Mouse (Mus musculus) granulocyte monocyte progenitor cell, adult 5-6 weeks (primary cell): ENCODE results near the gene Pcbp3. TPM values are rescaled to one million over a fixed set of nuclear protein-coding genes. Genes with fewer than 3 reads are reported as not detected.
"Not testable (repeated sequence)": the region's sequence is repeated elsewhere in the genome, so short reads cannot be mapped to it uniquely, and the experiment has no call there.

Experiments
- ATAC-seq: replicated peaks from 2 replicates; pipeline ENCODE4 v1.8.0; 2016; ENCODE audit warnings: mild to moderate bottlenecking, moderate TSS enrichment, inconsistent platforms; ENCODE audit not compliant: poor library complexity, severe bottlenecking
- total RNA-seq, 2 experiments: library from RNA; stranded (forward) in 1 of 2; stranded (reverse) in 1 of 2; fragments of 200-712, 200-1000 nt in 1 of 2; fragments of >200 nt in 1 of 2; fragmentation: Nextera tagmentation in 1 of 2; gene quantifications; 2 replicates each; pipeline ENCODE4 v1.2.3; 2014 to 2017

Pcbp3 gene
- total RNA-seq, 2 experiments from 2014 or later = 9.8 to 16.1 TPM

DNA sequence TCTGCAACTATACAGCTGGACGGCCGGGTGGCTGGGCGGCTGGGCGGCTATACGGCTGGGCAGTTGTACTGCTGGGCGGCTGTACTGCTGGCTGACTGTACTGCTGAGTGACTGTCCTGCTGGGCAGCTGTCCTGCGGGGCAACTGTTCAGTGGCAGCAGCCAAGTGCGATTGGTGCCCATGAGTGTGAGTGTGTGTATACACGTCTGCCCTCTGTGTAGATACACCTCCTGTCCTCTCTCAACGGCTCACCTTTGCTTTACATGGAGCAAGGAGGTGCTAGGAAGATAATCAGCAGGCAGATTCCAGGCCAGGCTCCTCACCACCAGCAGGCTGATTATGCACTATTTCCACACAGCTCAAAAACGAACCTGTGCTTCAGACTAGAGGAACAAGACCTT is 152.2 kb downstream of the Pcbp3 start:
- ATAC-seq = no peak

DNA sequence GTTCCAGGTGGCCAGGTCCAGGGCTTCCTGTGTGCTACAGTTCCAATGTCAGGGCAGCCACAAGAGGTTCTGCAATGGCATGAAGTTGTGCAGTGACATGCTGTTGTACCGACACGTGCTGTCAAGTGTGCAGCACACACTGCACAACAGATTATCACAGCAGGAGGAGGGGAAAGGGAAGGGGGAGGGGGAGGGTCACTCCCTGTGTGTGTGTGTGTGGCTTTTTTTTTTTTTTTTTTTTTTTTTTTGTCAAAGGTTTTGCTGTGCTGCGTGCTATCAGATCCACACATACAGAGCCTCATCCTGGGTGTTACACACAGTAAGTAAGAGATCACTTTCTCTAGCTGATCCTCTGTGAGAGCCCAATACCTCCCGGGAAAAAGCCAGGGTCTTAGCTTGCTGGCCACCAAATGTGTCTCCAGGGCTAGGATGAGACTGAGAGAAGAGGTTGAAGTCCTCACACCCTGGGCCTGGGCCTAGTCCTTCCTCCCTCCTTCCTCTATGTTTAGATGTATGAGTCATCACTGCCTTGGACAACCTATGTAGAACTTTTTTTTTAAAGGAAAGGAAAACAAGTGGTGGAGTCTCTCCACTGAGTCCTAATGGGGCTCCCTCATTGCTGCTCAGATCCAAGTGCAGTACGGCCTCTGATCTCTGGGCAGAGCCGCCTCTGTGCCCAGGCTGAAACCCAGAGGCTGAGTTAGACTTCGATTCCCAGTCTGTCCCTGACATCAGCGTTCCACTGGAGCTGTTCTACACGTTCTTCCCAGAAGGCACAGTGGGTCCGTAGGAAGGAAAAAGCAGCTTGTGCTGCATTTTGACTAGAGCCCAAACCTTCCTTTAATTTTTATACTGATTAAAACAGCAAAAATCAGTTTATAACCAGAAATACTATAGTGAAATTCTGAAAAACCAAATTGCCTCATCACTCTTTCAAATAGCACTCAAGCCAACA is 153.0 kb downstream of the Pcbp3 start:
- ATAC-seq = no peak

DNA sequence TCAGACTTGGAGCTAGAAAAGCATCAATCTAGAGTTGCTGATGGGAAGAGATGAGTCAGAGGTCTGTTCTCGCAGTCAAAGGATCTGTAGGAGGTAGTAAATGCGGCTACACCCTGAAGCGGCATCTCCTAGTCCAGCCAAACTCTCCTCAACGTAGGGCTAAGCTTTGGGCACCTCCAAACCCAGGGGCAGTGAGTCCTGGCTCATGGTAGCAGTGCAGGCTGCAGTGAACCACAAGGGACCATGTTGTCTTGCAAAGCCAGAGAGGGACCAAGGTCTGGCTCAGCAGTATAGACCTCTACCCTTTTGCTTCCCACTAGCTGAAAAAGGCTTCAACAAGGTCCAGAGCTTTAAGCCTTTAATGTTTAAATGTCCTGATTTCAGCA is 159.2 kb downstream of the Pcbp3 start:
- no peak for ATAC-seq

- ATAC-seq = no peak
Measured at GRCm38 (mm10) chr10:76801841-76802499, 159.7 kb downstream of the Pcbp3 start.

DNA sequence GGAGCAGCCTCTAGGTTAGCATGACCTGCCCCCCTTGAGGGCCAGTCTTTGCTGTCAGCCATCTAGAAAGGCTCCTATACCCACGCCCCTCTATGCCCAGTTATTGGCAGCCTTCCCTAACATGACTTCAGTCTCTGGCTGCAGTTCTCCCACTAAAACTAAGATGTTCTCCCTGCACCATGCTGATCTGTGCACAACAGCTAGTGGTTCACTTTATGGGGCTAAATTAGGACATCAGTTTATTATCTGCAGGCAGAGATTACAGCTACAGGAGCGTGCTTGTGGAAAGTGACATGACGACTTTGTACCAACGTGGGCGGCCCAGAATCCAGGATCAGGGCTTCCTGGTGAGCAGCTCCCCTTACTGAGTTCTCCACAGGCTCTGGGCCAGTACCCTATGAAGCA is 160.4 kb downstream of the Pcbp3 start:
- no peak for ATAC-seq

DNA sequence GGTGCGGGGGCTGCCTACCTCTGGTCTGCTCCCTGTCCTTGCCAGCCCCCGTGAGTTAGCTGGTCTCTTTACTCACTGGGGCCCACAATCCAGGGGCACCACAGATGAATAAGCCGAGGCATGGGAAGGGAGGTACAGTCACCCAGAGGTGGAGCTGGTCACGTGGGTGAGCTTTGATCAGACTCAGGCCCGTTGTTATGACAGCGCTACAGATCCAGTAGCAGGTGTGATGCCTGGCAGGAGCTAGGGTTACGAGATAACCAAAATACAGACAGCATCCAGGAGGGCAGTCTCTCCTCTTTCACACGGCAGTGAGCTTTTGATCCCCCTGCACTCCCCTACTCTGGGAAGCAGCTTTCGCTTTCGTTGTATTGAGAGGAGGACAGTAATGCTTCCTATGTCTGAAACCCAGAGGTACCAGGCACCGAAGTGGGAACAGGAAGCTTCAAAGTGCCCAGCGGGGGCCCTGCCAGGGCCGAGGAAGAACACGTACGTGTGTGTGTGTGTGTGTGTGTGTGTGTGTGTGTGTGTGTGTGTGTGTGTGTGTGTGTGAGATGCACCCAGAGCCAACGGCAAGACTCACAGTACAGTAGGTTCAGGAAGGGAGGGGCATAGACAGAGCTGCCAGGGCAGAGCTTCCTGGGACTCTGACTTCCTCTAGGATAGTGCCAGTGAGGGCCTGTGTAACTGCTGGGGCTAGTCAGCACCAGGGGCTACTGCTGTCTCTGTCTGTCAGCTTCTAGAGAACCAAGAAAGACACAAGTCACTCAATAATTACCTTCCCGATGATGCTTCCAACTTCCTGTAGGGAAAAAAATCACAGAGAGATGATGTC is 162.7 kb downstream of the Pcbp3 start:
- peak; percentile 80 for ATAC-seq

DNA sequence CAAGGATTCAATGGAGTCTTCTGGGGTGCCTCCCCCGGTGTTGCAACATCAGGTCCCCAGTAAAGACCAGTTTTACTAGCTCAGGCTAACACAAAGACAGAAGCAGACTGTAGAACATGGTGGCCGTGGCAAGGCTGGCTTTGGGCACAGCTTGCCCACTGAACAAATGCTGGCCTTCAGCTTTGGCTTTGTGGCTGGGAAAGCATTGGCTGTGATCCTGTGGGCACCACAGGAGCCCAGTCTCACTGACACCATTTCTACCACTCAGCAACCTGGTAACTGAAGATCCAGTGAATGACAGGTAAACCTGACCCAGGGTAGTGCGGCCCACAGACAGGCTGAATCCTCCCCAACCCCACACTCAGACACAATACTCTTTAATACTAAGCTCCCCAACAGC is 167.6 kb downstream of the Pcbp3 start:
- ATAC-seq = no peak

DNA sequence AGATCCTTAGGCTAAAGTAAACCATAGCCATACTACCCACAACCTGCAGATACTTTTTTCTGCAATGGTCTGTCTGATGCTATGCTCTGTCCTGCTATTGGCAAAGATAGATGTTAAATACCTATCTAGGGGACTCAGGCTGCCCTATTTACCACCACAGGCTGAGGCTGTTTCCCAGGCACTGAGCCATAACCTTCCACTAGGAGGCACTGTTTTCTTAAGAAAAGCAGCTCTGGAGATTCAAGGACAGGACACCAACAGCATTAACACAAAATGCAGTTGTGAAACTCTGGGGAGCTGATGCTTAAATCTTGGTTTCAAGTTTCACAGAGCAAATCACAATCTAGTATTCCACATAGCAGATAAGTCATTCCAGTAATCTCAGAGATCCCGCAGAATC is 170.2 kb downstream of the Pcbp3 start:
- ATAC-seq = peak; percentile 60

DNA sequence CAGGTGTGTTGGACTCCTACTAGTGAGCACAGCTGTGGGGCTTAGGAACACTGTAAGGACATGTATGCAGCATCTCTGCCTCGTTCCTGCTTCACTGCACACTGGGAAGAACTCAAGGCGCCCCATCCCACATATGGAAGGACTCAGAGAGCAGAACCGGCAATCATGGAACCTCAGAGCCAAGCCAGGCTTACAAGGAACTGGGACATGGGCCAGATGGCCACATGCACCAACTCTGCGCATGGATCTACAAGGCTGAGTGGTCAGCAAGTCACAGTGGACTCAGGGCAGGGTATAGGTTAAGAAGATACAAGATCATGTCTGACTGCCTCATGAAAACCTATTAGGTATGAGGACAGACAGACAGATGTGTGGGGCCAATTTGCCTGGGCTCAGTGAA is 171.8 kb downstream of the Pcbp3 start:
- no peak for ATAC-seq

DNA sequence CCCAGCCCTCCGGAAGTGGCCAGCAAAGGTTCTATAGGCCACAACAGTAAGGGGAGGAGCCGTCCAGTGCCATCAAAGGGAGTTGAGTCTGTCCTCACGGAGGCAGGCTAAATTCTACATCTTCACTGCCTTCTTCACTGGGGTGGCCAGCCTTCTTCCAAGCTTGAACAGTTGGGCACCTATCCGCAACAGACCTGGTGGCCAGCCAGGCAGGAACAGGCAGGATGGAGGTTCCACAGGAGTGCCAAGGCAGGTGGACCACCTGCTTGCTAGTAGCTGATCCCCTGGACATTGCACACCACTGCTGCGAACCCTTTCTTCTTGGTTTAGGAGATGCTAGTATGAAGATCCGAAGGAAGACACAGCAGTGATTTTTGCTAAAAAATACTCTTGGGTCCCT is 176.4 kb downstream of the Pcbp3 start:
- no peak for ATAC-seq

DNA sequence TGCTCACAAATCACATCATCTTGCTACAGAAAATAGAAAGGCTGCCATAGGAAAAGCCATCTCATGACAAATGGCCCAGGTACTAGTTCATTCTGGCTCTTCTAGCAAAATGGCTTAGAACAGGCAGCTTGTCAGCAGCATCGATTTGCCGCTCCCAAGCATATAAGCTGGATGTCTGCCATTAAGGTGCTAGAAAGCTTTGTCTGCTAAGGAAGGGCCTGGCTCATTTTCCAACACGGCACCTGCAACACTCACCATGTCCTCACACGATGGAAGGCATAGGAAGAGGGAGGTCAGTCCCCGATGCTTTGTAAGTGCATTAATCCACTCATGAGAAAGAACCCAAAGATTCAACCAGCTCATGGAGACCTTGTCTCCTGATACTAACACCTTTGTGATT is 182.5 kb downstream of the Pcbp3 start:
- ATAC-seq = no peak

- ATAC-seq = no peak
Measured at GRCm38 (mm10) chr10:76771624-76772023, 190.1 kb downstream of the Pcbp3 start.

- ATAC-seq = no peak
Measured at GRCm38 (mm10) chr10:76771086-76771485, 190.6 kb downstream of the Pcbp3 start.

GRCm38 (mm10) chr10:76769581-76769980 is 192.1 kb downstream of the Pcbp3 start:
- no peak for ATAC-seq

DNA sequence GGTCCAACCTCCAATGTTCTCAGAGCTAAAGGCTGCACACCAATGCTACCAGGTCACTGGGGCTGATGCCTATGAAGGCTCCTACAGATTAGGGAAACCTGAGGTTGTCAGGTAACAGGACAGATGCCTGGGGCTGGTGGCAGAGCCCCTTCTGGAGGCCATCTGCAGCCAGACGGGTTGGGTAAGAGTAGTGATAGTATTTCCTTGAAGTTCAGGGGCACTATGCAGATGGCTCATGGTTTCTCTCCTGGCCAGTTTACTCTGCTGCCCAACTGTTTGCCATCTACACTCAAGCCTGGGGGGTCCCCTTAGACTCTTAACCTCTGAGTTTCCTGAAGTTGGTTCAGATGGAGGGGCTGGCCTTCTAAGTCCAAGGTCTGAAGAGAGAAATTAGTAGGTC is 195.5 kb downstream of the Pcbp3 start:
- ATAC-seq = no peak

GRCm38 (mm10) chr10:76764927-76765326 is 196.8 kb downstream of the Pcbp3 start:
- ATAC-seq = no peak

- ATAC-seq = no peak
Measured at GRCm38 (mm10) chr10:76763016-76763415, 198.7 kb downstream of the Pcbp3 start.

DNA sequence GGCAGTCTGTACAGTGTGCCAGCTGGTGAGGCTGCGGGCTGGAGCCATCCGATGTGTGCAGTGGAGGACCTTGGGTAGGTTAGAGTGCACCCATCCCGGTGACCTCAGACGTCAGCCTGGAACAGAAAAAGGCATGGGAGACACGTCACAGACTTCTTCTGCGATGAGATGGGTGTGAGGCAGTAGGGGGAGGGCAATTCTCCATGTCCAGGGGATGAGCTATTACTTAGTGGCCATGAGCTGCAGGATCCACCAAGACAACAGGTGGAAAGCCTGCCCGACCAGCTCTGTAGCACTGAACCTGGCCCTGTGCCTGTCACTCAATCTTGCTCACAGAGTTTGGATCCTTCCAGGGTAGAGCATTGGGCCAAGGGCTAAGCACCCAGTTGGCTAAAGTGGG is 199.3 kb downstream of the Pcbp3 start:
- ATAC-seq = no peak

DNA sequence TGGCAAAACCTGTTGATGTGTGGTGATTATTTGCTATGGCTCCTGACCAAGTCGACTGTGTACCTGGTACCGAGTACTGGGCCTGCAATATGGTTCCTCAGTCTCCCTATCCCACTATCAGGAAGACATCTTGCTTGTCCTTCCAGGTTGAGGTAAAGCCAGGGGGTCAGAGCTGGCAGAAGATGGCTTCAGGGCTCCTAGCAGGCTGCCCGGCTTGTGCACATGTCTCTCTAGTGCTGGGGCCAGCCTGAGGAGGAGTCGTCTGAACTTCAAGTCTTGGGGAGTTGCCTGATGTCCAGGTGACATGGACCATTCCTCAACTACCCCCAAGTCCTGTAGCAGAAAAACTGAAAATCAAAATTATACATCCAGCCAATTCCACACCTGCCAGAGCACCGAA is 201.8 kb downstream of the Pcbp3 start:
- no peak for ATAC-seq

GRCm38 (mm10) chr10:76753640-76754039 is 208.0 kb downstream of the Pcbp3 start:
- no peak for ATAC-seq

GRCm38 (mm10) chr10:76744267-76744666 is 217.4 kb downstream of the Pcbp3 start:
- not testable (repeated sequence) for ATAC-seq
